Mouse (Mus musculus) intestine, embryonic 16.5 days (tissue): ENCODE measurements around the gene Prr7. TPM values are rescaled to one million over a fixed set of nuclear protein-coding genes. Genes with fewer than 3 reads are reported as not detected.

Experiments
- ATAC-seq: fragments of 200-750 bp; cut with Nextera tagmentation; 2 replicates; pipeline ENCODE4 v1.8.0; 2017; ENCODE audit warnings: moderate TSS enrichment, moderate library complexity
- H3K27ac ChIP-seq: fragments of 300-500 bp; sonication (generic); 2 replicates; pipeline ENCODE4 v1.5.1; 2014; ENCODE audit warnings: mild to moderate bottlenecking, low read length
- H3K27me3 ChIP-seq: fragments of 300-500 bp; sonication (generic); replicated peaks from 2 replicates; pipeline ENCODE4 v1.6.1; 2014; ENCODE audit warnings: low read length, control low read depth, mixed read lengths; ENCODE audit not compliant: control insufficient read depth, insufficient read depth
- H3K36me3 ChIP-seq: fragments of 300-500 bp; sonication (generic); 2 replicates; pipeline ENCODE4 v1.6.1; 2014; ENCODE audit warnings: low read length, control low read depth; ENCODE audit not compliant: control insufficient read depth, insufficient read depth
- H3K4me1 ChIP-seq: fragments of 300-500 bp; sonication (generic); 2 replicates; pipeline ENCODE4 v1.6.1; 2014; ENCODE audit warnings: low read length, control low read depth, mixed read lengths; ENCODE audit not compliant: control insufficient read depth, insufficient read depth
- H3K4me2 ChIP-seq: fragments of 300-500 bp; sonication (generic); 2 replicates; pipeline ENCODE4 v1.6.1; 2014; ENCODE audit warnings: low read depth, low read length, control low read depth
- H3K4me3 ChIP-seq: fragments of 300-500 bp; sonication (generic); 2 replicates; pipeline ENCODE4 v1.5.1; 2014; ENCODE audit warnings: mild to moderate bottlenecking, low read length
- H3K9ac ChIP-seq: fragments of 300-500 bp; sonication (generic); 2 replicates; pipeline ENCODE4 v1.6.1; 2014; ENCODE audit warnings: low read depth, low read length
- H3K9me3 ChIP-seq: fragments of 300-500 bp; sonication (generic); 2 replicates; pipeline ENCODE4 v1.6.1; 2016; ENCODE audit warnings: low read length, control low read depth; ENCODE audit not compliant: control insufficient read depth
- WGBS: fragments of 180-500 bp; shearing (Covaris S2); extraction: QIAGEN DNeasy Blood & Tissue Kit; methylation state at CpG from one replicate; pipeline ENCODE4 v1.1.7; 2014; 5-methylcytosine and 5-hydroxymethylcytosine counted together
- polyA plus RNA-seq: library from polyadenylated mRNA; unstranded; fragments of >200 nt; fragmentation: Nextera tagmentation; extraction: Ambion mirVana; gene quantifications from 2 replicates; pipeline ENCODE4 v1.2.1, GENCODE M21; 2015

The Prr7 gene
- polyA plus RNA-seq, 1 experiment from 2014 or later, result 0.18 TPM

GRCm38 (mm10) chr13:55507877-55508276 is 43.8 kb downstream of the Prr7 start:
- no peak overlapping the region for H3K4me3 ChIP-seq
- H3K4me1 ChIP-seq, result peaks cover 30% of the 10 kb centered on the region
- no peaks in the 10 kb centered on the region for H3K27me3 ChIP-seq
- peaks cover 38% of the 10 kb centered on the region for H3K36me3 ChIP-seq
- no peak for ATAC-seq
- no peak overlapping the region for H3K4me2 ChIP-seq
- H3K9me3 ChIP-seq, result no peaks in the 10 kb centered on the region
- H3K27ac ChIP-seq, result no peak overlapping the region
- WGBS, result 74% methylated on average over 11 of the region's 11 CpGs
- no peak overlapping the region for H3K9ac ChIP-seq

GRCm38 (mm10) chr13:55508531-55508930 is 44.5 kb downstream of the Prr7 start:
- H3K4me1 ChIP-seq, result peaks cover 30% of the 10 kb centered on the region
- H3K9me3 ChIP-seq, result no peaks in the 10 kb centered on the region
- no peak overlapping the region for H3K4me3 ChIP-seq
- 95% methylated on average over 10 of the region's 10 CpGs for WGBS
- no peak overlapping the region for H3K4me2 ChIP-seq
- no peak overlapping the region for H3K27ac ChIP-seq
- no peaks in the 10 kb centered on the region for H3K27me3 ChIP-seq
- no peak for ATAC-seq
- H3K36me3 ChIP-seq, result peaks cover 32% of the 10 kb centered on the region
- no peak overlapping the region for H3K9ac ChIP-seq

GRCm38 (mm10) chr13:55510332-55510667 is 46.2 kb downstream of the Prr7 start:
- peak overlapping the region; percentile 53; the same call in 1 of the 2 replicates for H3K9ac ChIP-seq
- H3K4me1 ChIP-seq, result peaks cover 30% of the 10 kb centered on the region
- H3K4me2 ChIP-seq, result peak overlapping the region; percentile 87
- no peaks in the 10 kb centered on the region for H3K9me3 ChIP-seq
- H3K27me3 ChIP-seq, result no peaks in the 10 kb centered on the region
- ATAC-seq, result peak; percentile 1; the same call in 1 of the 2 replicates
- H3K4me3 ChIP-seq, result no peak overlapping the region
- H3K36me3 ChIP-seq, result peaks cover 23% of the 10 kb centered on the region
- 40% methylated on average over 3 of the region's 3 CpGs for WGBS
- H3K27ac ChIP-seq, result peak overlapping the region; percentile 88

GRCm38 (mm10) chr13:55510668-55511491 is 46.8 kb downstream of the Prr7 start:
- WGBS, result 15% methylated on average over 6 of the region's 6 CpGs
- peak overlapping the region; percentile 90 for H3K9ac ChIP-seq

GRCm38 (mm10) chr13:55511492-55511861 is 47.4 kb downstream of the Prr7 start:
- peak; percentile 17 for ATAC-seq
- H3K36me3 ChIP-seq, result peaks cover 17% of the 10 kb centered on the region
- peak overlapping the region; percentile 90 for H3K9ac ChIP-seq

More at GRCm38 (mm10) chr13:55510668-55511491, 46.8 kb downstream of the Prr7 start:
- H3K36me3 ChIP-seq, result peaks cover 21% of the 10 kb centered on the region
- peak overlapping the region; percentile 87 for H3K4me2 ChIP-seq
- no peaks in the 10 kb centered on the region for H3K27me3 ChIP-seq
- H3K9me3 ChIP-seq, result no peaks in the 10 kb centered on the region
- peaks cover 30% of the 10 kb centered on the region for H3K4me1 ChIP-seq
- H3K27ac ChIP-seq, result peak overlapping the region; percentile 88
- peak; percentile 70 for ATAC-seq
- peak overlapping the region; percentile 93 for H3K4me3 ChIP-seq

GRCm38 (mm10) chr13:55512379-55513031 is 48.4 kb downstream of the Prr7 start:
- Histone ChIP-seq H3K4me2 (peak overlapping the region; percentile 87), H3K27ac (peak overlapping the region; percentile 88), H3K36me3 (peaks cover 10% of the 10 kb centered on the region), H3K4me3 (peak overlapping the region; percentile 93), H3K9me3 (no peaks in the 10 kb centered on the region), H3K9ac (peak overlapping the region; percentile 90), H3K4me1 (peaks cover 30% of the 10 kb centered on the region), H3K27me3 (no peaks in the 10 kb centered on the region)
- ATAC-seq, result peak; percentile 56
- WGBS, result 3% methylated on average over 25 of the region's 25 CpGs

More at GRCm38 (mm10) chr13:55511492-55511861, 47.4 kb downstream of the Prr7 start:
- H3K9me3 ChIP-seq, result no peaks in the 10 kb centered on the region
- peaks cover 30% of the 10 kb centered on the region for H3K4me1 ChIP-seq
- WGBS, result 18% methylated on average over 5 of the region's 5 CpGs
- no peaks in the 10 kb centered on the region for H3K27me3 ChIP-seq
- peak overlapping the region; percentile 87 for H3K4me2 ChIP-seq
- peak overlapping the region; percentile 88 for H3K27ac ChIP-seq
- H3K4me3 ChIP-seq, result peak overlapping the region; percentile 93

GRCm38 (mm10) chr13:55513111-55513748 is 49.2 kb downstream of the Prr7 start, which contains the start of gene Pdlim7:
Pdlim7 (minus strand) TSS chr13:55513676.
- H3K4me2 ChIP-seq, result peak within 1 kb of the TSS; percentile 87
- no peaks in the 10 kb centered on the region for H3K9me3 ChIP-seq
- H3K4me1 ChIP-seq, result peaks cover 30% of the 10 kb centered on the region
- peak within 1 kb of the TSS; percentile 90 for H3K9ac ChIP-seq
- peak within 1 kb of the TSS; percentile 88 for H3K27ac ChIP-seq
- peak within 1 kb of the TSS; percentile 93 for H3K4me3 ChIP-seq
- under 1% methylated on average over 55 of the region's 55 CpGs for WGBS
- peak; percentile 59 for ATAC-seq
- H3K36me3 ChIP-seq, result peaks cover 5% of the 10 kb centered on the region; the same call in 1 of the 2 replicates
- H3K27me3 ChIP-seq, result no peaks in the 10 kb centered on the region

GRCm38 (mm10) chr13:55513828-55514227 is 49.8 kb downstream of the Prr7 start:
- H3K36me3 ChIP-seq, result peaks cover 3% of the 10 kb centered on the region; the same call in 1 of the 2 replicates
- no peak overlapping the region for H3K9ac ChIP-seq
- H3K4me2 ChIP-seq, result peak overlapping the region; percentile 87; the same call in 1 of the 2 replicates
- peak overlapping the region; percentile 93; the same call in 1 of the 2 replicates for H3K4me3 ChIP-seq
- H3K4me1 ChIP-seq, result peaks cover 29% of the 10 kb centered on the region
- no peak for ATAC-seq
- H3K27ac ChIP-seq, result no peak overlapping the region
- no peaks in the 10 kb centered on the region for H3K27me3 ChIP-seq
- 37% methylated on average over 9 of the region's 9 CpGs for WGBS
- H3K9me3 ChIP-seq, result no peaks in the 10 kb centered on the region

GRCm38 (mm10) chr13:55516955-55517354 is 52.9 kb downstream of the Prr7 start:
- Histone ChIP-seq H3K27ac (no peak overlapping the region), H3K9ac (no peak overlapping the region), H3K9me3 (no peaks in the 10 kb centered on the region), H3K4me1 (peaks cover 7% of the 10 kb centered on the region), H3K36me3 (no peaks in the 10 kb centered on the region), H3K27me3 (no peaks in the 10 kb centered on the region), H3K4me2 (no peak overlapping the region), H3K4me3 (no peak overlapping the region)
- ATAC-seq, result no peak
- WGBS, result 3% methylated on average over 5 of the region's 5 CpGs
